Comparison of ENCODE assay signal across 37 mouse cellular contexts in genomic region chr14:51979252-51979651, GRCm38 (mm10). TPM values are rescaled to one million over a fixed set of nuclear protein-coding genes. Genes with fewer than 3 reads are reported as not detected.
"Had no signal": no experiment of that assay in that cellular context is flagged by ENCODE, and none has a peak within 500 bp of the region (broad histone marks: within the 10 kb centered on the region; RNA-seq: fewer than 3 reads in every experiment).

No protein-coding gene starts in this region.

- H3K9ac ChIP-seq: hindbrain, embryonic 12.5 days; hindbrain, embryonic 14.5 days; intestine, embryonic 15.5 days; kidney, embryonic 15.5 days; limb, embryonic 12.5 days; liver, embryonic 13.5 days had no signal

- H3K27me3 ChIP-seq: hindbrain, embryonic 12.5 days; intestine, embryonic 15.5 days; kidney, embryonic 15.5 days; limb, embryonic 12.5 days had no signal

- ATAC-seq: hindbrain, embryonic 16.5 days; inflammation-experienced regulatory T-cells, adult 6 months; intestine, embryonic 15.5 days had no signal

- H3K27ac ChIP-seq: gastrocnemius, adult 2 months; heart, adult 2 months; hindbrain, embryonic 10.5 days; hindbrain, embryonic 12.5 days; hindbrain, embryonic 14.5 days; intestine, embryonic 15.5 days; kidney, embryonic 15.5 days; kidney, postnatal 0 days; layer of hippocampus, adult 2 months; left cerebral cortex, adult 2 months; limb, embryonic 10.5 days; limb, embryonic 12.5 days; liver, embryonic 13.5 days had no signal

- H3K9me3 ChIP-seq: hindbrain, embryonic 10.5 days; hindbrain, embryonic 12.5 days; intestine, embryonic 15.5 days; kidney, embryonic 15.5 days; limb, embryonic 10.5 days; limb, embryonic 12.5 days; liver, embryonic 13.5 days had no signal

- H3K4me3 ChIP-seq: gastrocnemius, adult 2 months; heart, adult 2 months; hindbrain, embryonic 10.5 days; hindbrain, embryonic 12.5 days; intestine, embryonic 15.5 days; kidney, embryonic 15.5 days; layer of hippocampus, adult 2 months; left cerebral cortex, adult 2 months; limb, embryonic 10.5 days; limb, embryonic 12.5 days; liver, embryonic 13.5 days had no signal

- H3K36me3 ChIP-seq: hindbrain, embryonic 10.5 days; hindbrain, embryonic 12.5 days; intestine, embryonic 15.5 days; kidney, embryonic 15.5 days; limb, embryonic 10.5 days; limb, embryonic 12.5 days; liver, embryonic 13.5 days had no signal

- H3K4me2 ChIP-seq: heart, embryonic 11.5 days; hindbrain, embryonic 12.5 days; hindbrain, embryonic 14.5 days; intestine, embryonic 15.5 days; kidney, embryonic 15.5 days; limb, embryonic 12.5 days; liver, embryonic 11.5 days; liver, embryonic 13.5 days had no signal

- DNase-seq: gastrocnemius, adult 2 months; gastrocnemius, postnatal 10 days; gastrocnemius, postnatal 25 days; heart, adult 11 months; heart, adult 2 months; heart, postnatal 10 days; heart, postnatal 4 days; kidney, adult 11 months; kidney, adult 2 months; kidney, adult 9 months; kidney, postnatal 25 days; kidney, postnatal 4 days; liver; liver, embryonic 13.5 days had no signal

RNA-seq across cellular contexts. Expression of gene Rnase13, which starts 56.7 kb away (rescaled TPM):
- total RNA-seq: gastrocnemius, adult 2 months; gastrocnemius, postnatal 10 days; gastrocnemius, postnatal 25 days; gastrocnemius, postnatal 4 days; heart, adult 2 months; heart, postnatal 10 days; heart, postnatal 25 days; heart, postnatal 4 days; layer of hippocampus, adult 2 months; layer of hippocampus, postnatal 10 days; layer of hippocampus, postnatal 25 days; left cerebral cortex, adult 2 months; left cerebral cortex, postnatal 14 days; left cerebral cortex, postnatal 36 days had no signal
- polyA plus RNA-seq: heart, adult 2 months; heart, embryonic 11.5 days; heart, embryonic 14.5 days; heart, embryonic 16.5 days; hindbrain, embryonic 10.5 days; hindbrain, embryonic 12.5 days; hindbrain, embryonic 14.5 days; hindbrain, embryonic 16.5 days; inflammation-experienced regulatory T-cells, adult 6 months; intestine, embryonic 15.5 days; kidney, adult 2 months; kidney, embryonic 15.5 days; kidney, postnatal 0 days; limb, embryonic 10.5 days; limb, embryonic 12.5 days; limb, embryonic 14.5 days; liver, embryonic 11.5 days; liver, embryonic 13.5 days had no signal
